Mouse (Mus musculus) midbrain, embryonic 13.5 days (tissue): Measurements from ENCODE around the gene Rsph10b. TPM values are rescaled to one million over a fixed set of nuclear protein-coding genes. Genes with fewer than 3 reads are reported as not detected.
A peak's percentile ranks its signal among the peaks of the same experiment; 100 is the strongest.
"Not testable (repeated sequence)": the region's sequence is repeated elsewhere in the genome, so short reads cannot be mapped to it uniquely, and the experiment has no call there.

Experiments
- ATAC-seq: fragments of 200-750 bp; cut with Nextera tagmentation; 2 replicates; pipeline ENCODE4 v1.8.0; 2017; ENCODE audit warnings: mild to moderate bottlenecking, moderate TSS enrichment, moderate library complexity
- H3K27ac ChIP-seq: fragments of 300-500 bp; sonication (generic); 2 replicates; pipeline ENCODE4 v1.5.1; 2015; ENCODE audit warnings: inconsistent platforms, mild to moderate bottlenecking, moderate library complexity
- H3K27me3 ChIP-seq: fragments of 300-500 bp; sonication (generic); 2 replicates; pipeline ENCODE4 v1.6.1; 2015; ENCODE audit warnings: mild to moderate bottlenecking, inconsistent platforms
- H3K36me3 ChIP-seq: fragments of 300-500 bp; sonication (generic); 2 replicates; pipeline ENCODE4 v1.6.1; 2015; ENCODE audit warnings: mild to moderate bottlenecking, inconsistent platforms
- H3K4me1 ChIP-seq: fragments of 300-500 bp; sonication (generic); replicated peaks from 2 replicates; pipeline ENCODE4 v1.6.1; 2015; ENCODE audit warnings: inconsistent platforms
- H3K4me2 ChIP-seq: fragments of 300-500 bp; sonication (generic); replicated peaks from 2 replicates; pipeline ENCODE4 v1.6.1; 2015; ENCODE audit warnings: moderate library complexity, mild to moderate bottlenecking, inconsistent platforms
- H3K4me3 ChIP-seq: fragments of 300-500 bp; sonication (generic); replicated peaks from 2 replicates; pipeline ENCODE4 v1.5.1; 2015; ENCODE audit warnings: mild to moderate bottlenecking, inconsistent platforms
- H3K9ac ChIP-seq: fragments of 300-500 bp; sonication (generic); replicated peaks from 2 replicates; pipeline ENCODE4 v1.6.1; 2015; ENCODE audit warnings: mild to moderate bottlenecking, inconsistent platforms
- H3K9me3 ChIP-seq: fragments of 300-500 bp; sonication (generic); 2 replicates; pipeline ENCODE4 v1.6.1; 2016; ENCODE audit warnings: mild to moderate bottlenecking, inconsistent platforms
- WGBS: fragments of 180-500 bp; shearing (Covaris S2); methylation state at CpG from one replicate; pipeline ENCODE4 v1.1.7; 2015; 5-methylcytosine and 5-hydroxymethylcytosine counted together
- polyA plus RNA-seq: library from polyadenylated mRNA; unstranded; fragments of >200 nt; fragmentation: Nextera tagmentation; extraction: Ambion mirVana; gene quantifications from 2 replicates; pipeline ENCODE4 v1.2.1, GENCODE M21; 2015

The Rsph10b gene
- polyA plus RNA-seq, 1 experiment from 2014 or later = 2.4 TPM

- no peak overlapping the region for H3K9ac ChIP-seq
Measured at GRCm38 (mm10) chr5:144002461-144003192, 69.8 kb downstream of the Rsph10b start.

GRCm38 (mm10) chr5:144013366-144014134 is 80.7 kb downstream of the Rsph10b start:
- Histone ChIP-seq H3K9ac (0 out of 2 replicates have a peak overlapping the region, but pooled peaks have one; percentile 90), H3K36me3 (peaks cover 40% of the 10 kb centered on the region), H3K4me3 (peak overlapping the region; percentile 78), H3K4me2 (peak overlapping the region; percentile 61)
- not testable (repeated sequence) for H3K27me3 ChIP-seq, H3K9me3 ChIP-seq, H3K27ac ChIP-seq, ATAC-seq, H3K4me1 ChIP-seq
- 70% methylated on average over 13 of the region's 13 CpGs for WGBS

More at GRCm38 (mm10) chr5:144002461-144003192, 69.8 kb downstream of the Rsph10b start:
- Histone ChIP-seq H3K4me2 (no peak overlapping the region), H3K4me3 (no peak overlapping the region), H3K27me3 (no peaks in the 10 kb centered on the region), H3K27ac (no peak overlapping the region), H3K36me3 (peaks cover 89% of the 10 kb centered on the region), H3K4me1 (no peaks in the 10 kb centered on the region), H3K9me3 (no peaks in the 10 kb centered on the region)
- WGBS = 95% methylated on average over 15 of the region's 15 CpGs
- ATAC-seq = no peak

DNA sequence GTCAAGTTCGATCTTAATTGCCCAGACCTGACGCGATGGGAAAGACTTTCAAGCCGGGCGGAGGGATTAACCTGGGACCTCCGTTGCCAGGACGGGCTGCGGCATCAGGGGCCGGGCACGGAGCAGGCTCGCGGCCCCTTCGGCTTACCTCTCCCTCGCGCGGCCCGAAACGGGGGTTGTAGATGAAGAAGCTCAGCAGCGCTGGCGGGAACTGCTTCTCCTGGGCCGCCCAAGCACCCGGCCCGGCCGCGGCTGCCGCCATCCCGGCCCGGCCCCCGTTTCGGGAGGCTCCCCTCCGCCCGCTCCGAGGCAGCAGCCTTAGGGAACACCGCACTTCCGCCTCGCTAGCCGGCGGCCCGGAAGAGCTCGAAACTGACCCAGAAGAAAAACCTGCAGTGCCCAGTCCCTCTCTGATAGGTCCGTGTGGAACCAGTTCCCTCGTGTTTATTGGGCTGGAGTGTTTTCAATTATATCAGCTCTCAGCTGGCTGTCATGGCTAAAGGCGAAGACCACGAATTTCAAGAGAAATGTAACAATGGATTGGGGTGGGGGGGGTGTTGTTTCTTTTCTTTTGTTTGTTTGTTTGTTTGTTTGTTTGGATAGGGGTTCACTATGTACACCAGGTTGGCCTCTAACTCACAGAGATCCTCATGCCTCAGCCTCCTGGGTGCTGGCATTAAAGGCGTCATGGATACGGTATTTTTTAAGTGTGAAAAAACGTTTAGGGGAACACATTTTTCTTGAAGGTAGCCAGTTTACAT is 81.9 kb downstream of the Rsph10b start, which contains the start of gene Ccz1:
Gene Ccz1, minus strand, starts transcription at position 327 of the 761 bp plus-strand sequence.
- H3K27ac ChIP-seq = peak within 1 kb of the TSS; percentile 80
- no peaks in the 10 kb centered on the region for H3K27me3 ChIP-seq
- no peaks in the 10 kb centered on the region for H3K9me3 ChIP-seq
- H3K36me3 ChIP-seq = peaks cover 28% of the 10 kb centered on the region
- peaks cover 9% of the 10 kb centered on the region for H3K4me1 ChIP-seq
- 3% methylated on average over 47 of the region's 47 CpGs for WGBS
- peak within 1 kb of the TSS; percentile 61 for H3K4me2 ChIP-seq
- peak within 1 kb of the TSS; percentile 78 for H3K4me3 ChIP-seq
- peak; percentile 100 for ATAC-seq
- H3K9ac ChIP-seq = peak within 1 kb of the TSS; percentile 90

DNA sequence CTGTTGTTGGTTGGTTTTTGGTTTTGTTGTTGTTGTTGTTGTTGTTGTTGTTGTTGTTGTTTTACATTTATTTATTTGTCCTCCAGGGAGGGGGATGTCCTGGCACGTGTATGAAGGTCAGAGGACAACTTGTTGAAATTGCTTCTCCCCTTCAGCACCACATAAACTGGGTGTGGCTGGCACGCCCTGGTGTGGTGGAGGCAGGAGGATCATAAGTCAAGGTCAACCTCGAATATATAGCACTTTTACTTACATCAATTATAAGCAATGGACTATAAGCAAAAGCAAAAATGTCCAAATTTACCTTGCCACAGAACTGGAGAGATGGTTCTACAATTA is 82.4 kb downstream of the Rsph10b start:
- Histone ChIP-seq H3K4me3 (peak overlapping the region; percentile 78), H3K27ac (no peak overlapping the region), H3K36me3 (peaks cover 23% of the 10 kb centered on the region), H3K9ac (no peak overlapping the region), H3K4me1 (peaks cover 9% of the 10 kb centered on the region), H3K9me3 (no peaks in the 10 kb centered on the region), H3K27me3 (no peaks in the 10 kb centered on the region), H3K4me2 (peak overlapping the region; percentile 61)
- 76% methylated on average over 3 of the region's 3 CpGs for WGBS
- ATAC-seq = peak; percentile 66

DNA sequence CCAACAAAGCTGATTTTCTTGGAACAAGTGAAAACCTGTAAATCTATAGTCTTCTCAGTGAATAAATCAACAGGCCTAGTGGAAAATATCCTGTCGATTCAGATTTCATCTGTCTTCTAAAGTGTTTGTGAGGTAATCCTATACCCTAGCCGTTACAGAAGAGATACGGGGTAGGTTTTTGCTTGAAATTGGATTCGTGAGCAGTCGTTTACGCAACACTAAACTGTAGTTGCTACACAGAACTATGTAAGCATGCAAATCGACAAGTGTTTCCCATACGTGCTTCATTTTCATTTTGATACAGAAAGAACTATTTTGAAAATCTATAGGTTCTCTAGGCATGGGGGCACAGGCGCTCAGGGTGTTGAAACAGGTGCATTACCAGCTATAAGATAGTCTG is 83.0 kb downstream of the Rsph10b start:
- Histone ChIP-seq H3K36me3 (peaks cover 18% of the 10 kb centered on the region), H3K4me1 (peaks cover 9% of the 10 kb centered on the region), H3K4me3 (no peak overlapping the region), H3K9ac (no peak overlapping the region), H3K9me3 (no peaks in the 10 kb centered on the region), H3K27ac (no peak overlapping the region), H3K27me3 (no peaks in the 10 kb centered on the region), H3K4me2 (no peak overlapping the region)
- ATAC-seq = no peak
- 92% methylated on average over 9 of the region's 9 CpGs for WGBS

DNA sequence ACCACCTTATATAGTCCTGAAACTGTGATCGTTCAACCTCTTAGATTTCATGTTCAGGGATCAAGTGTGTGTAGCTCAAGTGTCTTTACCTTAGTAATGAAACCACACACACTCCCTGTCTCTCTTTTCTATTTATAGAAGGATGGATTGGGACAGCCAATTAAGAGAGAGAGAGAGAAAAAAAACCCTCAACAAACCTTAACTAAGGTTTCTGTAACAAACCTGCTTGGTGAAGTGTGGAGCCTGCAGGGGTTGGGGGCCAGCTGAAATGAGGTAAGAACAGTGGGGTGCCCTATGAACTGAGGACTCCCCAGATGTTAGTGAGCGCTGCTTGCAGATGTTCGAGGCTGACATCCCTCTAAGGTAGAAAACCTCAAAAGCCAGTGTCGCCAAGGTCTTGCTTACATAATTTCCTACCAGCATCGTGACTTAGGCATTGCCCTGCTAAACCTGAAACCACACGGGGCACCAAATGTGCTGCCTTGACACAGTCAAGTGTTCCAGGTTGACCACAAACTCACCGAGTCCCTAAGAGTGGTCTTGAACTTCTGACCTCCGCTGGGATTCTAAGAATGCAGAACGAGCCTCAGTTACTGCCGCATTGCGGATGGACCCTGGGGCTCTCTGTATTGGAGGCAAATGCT is 93.9 kb downstream of the Rsph10b start, which contains the start of gene Ocm:
Gene Ocm, minus strand, starts transcription at position 51 of the 644 bp plus-strand sequence.
- Histone ChIP-seq H3K36me3 (no peaks in the 10 kb centered on the region), H3K4me3 (no peak within 1 kb of the TSS), H3K9ac (no peak within 1 kb of the TSS), H3K27ac (no peak within 1 kb of the TSS), H3K4me1 (no peaks in the 10 kb centered on the region), H3K27me3 (no peaks in the 10 kb centered on the region), H3K9me3 (no peaks in the 10 kb centered on the region), H3K4me2 (no peak within 1 kb of the TSS)
- ATAC-seq = no peak
- WGBS = 80% methylated on average over 11 of the region's 11 CpGs

- H3K36me3 ChIP-seq = no peaks in the 10 kb centered on the region
- no peaks in the 10 kb centered on the region for H3K27me3 ChIP-seq
- H3K4me2 ChIP-seq = no peak overlapping the region
- H3K4me3 ChIP-seq = no peak overlapping the region
- no peak for ATAC-seq
- H3K9me3 ChIP-seq = no peaks in the 10 kb centered on the region
- H3K27ac ChIP-seq = no peak overlapping the region
- no peak overlapping the region for H3K9ac ChIP-seq
- WGBS = 89% methylated on average over 7 of the region's 7 CpGs
- H3K4me1 ChIP-seq = no peaks in the 10 kb centered on the region
Measured at GRCm38 (mm10) chr5:144032491-144032890, 99.7 kb downstream of the Rsph10b start.

GRCm38 (mm10) chr5:144034567-144034966 is 101.7 kb downstream of the Rsph10b start:
- Histone ChIP-seq H3K4me1 (no peaks in the 10 kb centered on the region), H3K9ac (no peak overlapping the region), H3K27me3 (no peaks in the 10 kb centered on the region), H3K36me3 (no peaks in the 10 kb centered on the region), H3K4me2 (no peak overlapping the region), H3K4me3 (no peak overlapping the region), H3K9me3 (no peaks in the 10 kb centered on the region), H3K27ac (no peak overlapping the region)
- ATAC-seq = no peak
- WGBS = 87% methylated on average over 7 of the region's 7 CpGs

Other genes starting within 250 kb of the Rsph10b start
- gene Usp42, start 200.8 kb upstream of the Rsph10b start, polyA plus RNA-seq = 31.5 and 32.6 TPM in 2 replicates
- gene Eif2ak1, start 115.2 kb upstream of the Rsph10b start, polyA plus RNA-seq = 44.9 and 46.3 TPM in 2 replicates
- gene Ankrd61, start 35.4 kb upstream of the Rsph10b start, polyA plus RNA-seq = 0.43 and 0.59 TPM in 2 replicates
- 82.0 and 82.6 TPM in 2 replicates for gene Aimp2, start 23.2 kb upstream of the Rsph10b start, polyA plus RNA-seq
- gene Pms2, start 23.1 kb upstream of the Rsph10b start, polyA plus RNA-seq = 26.1 and 28.2 TPM in 2 replicates
- gene Gm42421, start 4.9 kb upstream of the Rsph10b start, polyA plus RNA-seq = 1.4 and 2.3 TPM in 2 replicates
- 94.6 and 95.6 TPM in 2 replicates for gene Ccz1, start 81.8 kb downstream of the Rsph10b start, polyA plus RNA-seq
- gene Ocm, start 93.6 kb downstream of the Rsph10b start, polyA plus RNA-seq = not detected in 2 replicates
- 7.1 and 7.7 TPM in 2 replicates for gene Lmtk2, start 167.4 kb downstream of the Rsph10b start, polyA plus RNA-seq